Mouse (Mus musculus) stomach, embryonic 16.5 days (tissue): Measurements from ENCODE around the gene Fpr2. TPM values are rescaled to one million over a fixed set of nuclear protein-coding genes. Genes with fewer than 3 reads are reported as not detected.

Experiments used
- ATAC-seq: fragments of 200-750 bp; cut with Nextera tagmentation; 2 replicates; pipeline ENCODE4 v1.8.0; 2017; ENCODE audit warnings: moderate number of reproducible peaks, moderate TSS enrichment; ENCODE audit not compliant: insufficient read depth, low FRiP score
- H3K27ac ChIP-seq: fragments of 300-500 bp; sonication (generic); 2 replicates; pipeline ENCODE4 v1.5.1; 2014; ENCODE audit warnings: low read length
- H3K27me3 ChIP-seq: fragments of 300-500 bp; sonication (generic); 2 replicates; pipeline ENCODE4 v1.6.1; 2014; ENCODE audit warnings: low read length, control low read depth, mixed read lengths; ENCODE audit not compliant: control insufficient read depth, insufficient read depth
- H3K36me3 ChIP-seq: fragments of 300-500 bp; sonication (generic); 2 replicates; pipeline ENCODE4 v1.6.1; 2014; ENCODE audit warnings: low read length; ENCODE audit not compliant: control insufficient read depth, insufficient read depth
- H3K4me1 ChIP-seq: fragments of 300-500 bp; sonication (generic); 2 replicates; pipeline ENCODE4 v1.6.1; 2014; ENCODE audit warnings: low read length, control low read depth, mixed read lengths; ENCODE audit not compliant: control insufficient read depth, insufficient read depth
- H3K4me2 ChIP-seq: fragments of 300-500 bp; sonication (generic); 2 replicates; pipeline ENCODE4 v1.6.1; 2014; ENCODE audit warnings: low read depth, low read length, mixed read lengths
- H3K4me3 ChIP-seq: fragments of 300-500 bp; sonication (generic); replicated peaks from 2 replicates; pipeline ENCODE4 v1.5.1; 2014; ENCODE audit warnings: mild to moderate bottlenecking, low read length
- H3K9ac ChIP-seq: fragments of 300-500 bp; sonication (generic); 2 replicates; pipeline ENCODE4 v1.6.1; 2014; ENCODE audit warnings: low read length
- H3K9me3 ChIP-seq: fragments of 300-500 bp; sonication (generic); replicated peaks from 2 replicates; pipeline ENCODE4 v1.6.1; 2016; ENCODE audit warnings: low read length, control low read depth; ENCODE audit not compliant: control insufficient read depth
- WGBS: fragments of 180-500 bp; shearing (Covaris S2); extraction: QIAGEN DNeasy Blood & Tissue Kit; methylation state at CpG from one replicate; pipeline ENCODE4 v1.1.7; 2014; 5-methylcytosine and 5-hydroxymethylcytosine counted together
- polyA plus RNA-seq: library from polyadenylated mRNA; unstranded; fragments of >200 nt; fragmentation: Nextera tagmentation; extraction: Ambion mirVana; gene quantifications from 2 replicates; pipeline ENCODE4 v1.2.1, GENCODE M21; 2015

Fpr2 gene
- polyA plus RNA-seq, 1 experiment from 2014 or later: 2.2 TPM

DNA sequence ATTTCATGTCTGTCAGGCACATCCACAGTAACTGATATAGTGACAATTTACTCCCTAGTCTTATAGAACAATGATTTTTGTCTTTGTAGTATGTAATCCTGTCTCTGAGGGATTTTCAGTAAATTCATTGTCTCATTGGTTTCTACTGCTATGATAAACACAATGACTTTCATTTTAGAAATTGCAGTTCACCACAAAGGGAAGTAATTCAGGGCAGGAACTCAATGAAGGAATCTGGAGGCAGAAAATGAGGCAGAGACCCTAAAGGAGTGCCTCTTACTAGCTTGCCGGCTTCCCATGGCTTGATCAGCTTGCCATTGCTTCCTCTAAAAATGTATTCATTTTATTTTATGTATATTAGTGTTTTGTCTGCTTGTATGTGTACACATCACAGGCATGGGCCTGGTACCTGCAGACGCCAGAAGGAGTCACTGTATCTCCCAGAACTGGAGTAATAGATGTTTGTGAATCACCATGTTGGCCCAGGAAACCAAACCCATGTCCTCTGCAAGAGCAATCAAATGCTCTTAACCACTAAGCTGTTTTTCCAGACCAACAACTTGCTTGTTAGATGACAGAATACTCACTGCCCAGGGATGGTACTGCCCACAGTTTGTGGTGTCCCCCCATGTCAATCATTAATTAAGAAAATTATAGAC lies 16.6 kb upstream of the Fpr2 start:
- ATAC-seq: no peak
- Histone ChIP-seq H3K4me3 (no peak overlapping the region), H3K4me1 (no peaks in the 10 kb centered on the region), H3K36me3 (no peaks in the 10 kb centered on the region), H3K4me2 (no peak overlapping the region), H3K9me3 (0 out of 2 replicates have a peak, but pooled peaks cover 3% of the 10 kb centered on the region), H3K27ac (no peak overlapping the region), H3K27me3 (no peaks in the 10 kb centered on the region), H3K9ac (no peak overlapping the region)
- WGBS: 80% methylated on average over 2 of the region's 2 CpGs

- no peak for ATAC-seq
These were observed 15.9 kb upstream of the Fpr2 start for GRCm38 (mm10) chr17:17871697-17872096.

DNA sequence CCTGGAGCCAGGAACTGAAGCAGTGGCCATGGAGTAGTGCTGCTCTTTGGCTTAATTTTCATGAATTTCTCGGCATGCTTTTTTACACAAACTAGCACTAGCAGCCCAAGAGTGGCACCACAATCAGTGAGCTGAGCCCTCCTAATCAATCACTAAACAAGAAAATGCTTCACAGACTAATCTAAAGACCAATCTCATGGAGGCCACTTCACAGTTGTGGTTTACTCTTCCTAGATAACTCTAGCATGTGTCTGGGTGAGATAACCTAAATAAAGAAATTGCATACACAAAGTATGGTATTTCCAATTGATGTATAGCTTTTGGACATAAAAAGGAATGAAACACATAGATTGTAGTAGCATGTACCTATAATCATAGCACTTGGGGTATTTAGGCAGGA lies 8.3 kb upstream of the Fpr2 start:
- ATAC-seq: no peak
- Histone ChIP-seq H3K4me3 (no peak overlapping the region), H3K4me2 (no peak overlapping the region), H3K27me3 (no peaks in the 10 kb centered on the region), H3K4me1 (no peaks in the 10 kb centered on the region), H3K36me3 (no peaks in the 10 kb centered on the region), H3K9me3 (no peaks in the 10 kb centered on the region), H3K9ac (no peak overlapping the region), H3K27ac (no peak overlapping the region)
- WGBS: 59% methylated on average over 1 of the region's 1 CpGs

More at GRCm38 (mm10) chr17:17871697-17872096, 15.9 kb upstream of the Fpr2 start:
- Histone ChIP-seq H3K4me2 (no peak overlapping the region), H3K36me3 (no peaks in the 10 kb centered on the region), H3K9ac (no peak overlapping the region), H3K4me1 (no peaks in the 10 kb centered on the region), H3K9me3 (0 out of 2 replicates have a peak, but pooled peaks cover 3% of the 10 kb centered on the region), H3K4me3 (no peak overlapping the region), H3K27ac (no peak overlapping the region), H3K27me3 (no peaks in the 10 kb centered on the region)
- 85% methylated on average over 2 of the region's 2 CpGs for WGBS

GRCm38 (mm10) chr17:17882672-17883071 lies 5.0 kb upstream of the Fpr2 start:
- Histone ChIP-seq H3K27ac (no peak overlapping the region), H3K9ac (no peak overlapping the region), H3K36me3 (no peaks in the 10 kb centered on the region), H3K4me1 (no peaks in the 10 kb centered on the region), H3K9me3 (no peaks in the 10 kb centered on the region), H3K4me3 (no peak overlapping the region), H3K27me3 (no peaks in the 10 kb centered on the region), H3K4me2 (no peak overlapping the region)
- 66% methylated on average over 3 of the region's 3 CpGs for WGBS
- no peak for ATAC-seq

DNA sequence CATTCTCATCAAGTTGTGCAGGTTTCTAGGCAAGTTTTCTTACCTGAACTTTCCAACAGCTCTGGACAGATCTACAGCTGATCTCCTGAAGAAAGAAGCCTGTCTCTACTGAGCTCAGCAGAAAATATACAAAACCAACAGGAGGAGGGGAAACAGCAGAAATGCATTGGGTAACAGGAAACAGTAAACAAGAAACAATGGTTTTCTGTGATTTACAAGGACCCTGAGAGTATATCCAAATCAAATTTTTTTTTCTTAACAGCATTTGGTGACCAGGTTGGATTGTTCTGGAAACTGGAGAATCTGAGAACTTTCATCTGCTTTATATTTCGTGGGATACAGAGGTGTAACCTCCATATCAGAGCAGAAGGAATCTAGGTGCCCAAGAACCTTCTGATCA lies 3.8 kb upstream of the Fpr2 start, which contains the start of gene Fpr1:
Gene Fpr1, minus strand, starts transcription at position 101 of the 400 bp plus-strand sequence.
- Histone ChIP-seq H3K4me1 (no peaks in the 10 kb centered on the region), H3K27ac (no peak within 1 kb of the TSS), H3K36me3 (no peaks in the 10 kb centered on the region), H3K4me3 (no peak within 1 kb of the TSS), H3K4me2 (no peak within 1 kb of the TSS), H3K27me3 (no peaks in the 10 kb centered on the region), H3K9me3 (no peaks in the 10 kb centered on the region), H3K9ac (no peak within 1 kb of the TSS)
- no peak for ATAC-seq
- WGBS: 57% methylated on average over 1 of the region's 1 CpGs

- Histone ChIP-seq H3K4me2 (no peak overlapping the region), H3K4me3 (no peak overlapping the region), H3K9me3 (no peaks in the 10 kb centered on the region), H3K36me3 (no peaks in the 10 kb centered on the region), H3K27ac (no peak overlapping the region), H3K9ac (no peak overlapping the region), H3K4me1 (no peaks in the 10 kb centered on the region), H3K27me3 (no peaks in the 10 kb centered on the region)
- ATAC-seq: no peak
- 77% methylated on average over 2 of the region's 2 CpGs for WGBS
These were observed 2.3 kb downstream of the Fpr2 start for GRCm38 (mm10) chr17:17889732-17890425.

GRCm38 (mm10) chr17:17896039-17896438 lies 8.4 kb downstream of the Fpr2 start:
- Histone ChIP-seq H3K27ac (no peak overlapping the region), H3K9ac (no peak overlapping the region), H3K4me1 (no peaks in the 10 kb centered on the region), H3K9me3 (no peaks in the 10 kb centered on the region), H3K27me3 (no peaks in the 10 kb centered on the region), H3K36me3 (no peaks in the 10 kb centered on the region), H3K4me2 (no peak overlapping the region), H3K4me3 (no peak overlapping the region)
- no peak for ATAC-seq
- under 1% methylated on average over 4 of the region's 4 CpGs for WGBS

DNA sequence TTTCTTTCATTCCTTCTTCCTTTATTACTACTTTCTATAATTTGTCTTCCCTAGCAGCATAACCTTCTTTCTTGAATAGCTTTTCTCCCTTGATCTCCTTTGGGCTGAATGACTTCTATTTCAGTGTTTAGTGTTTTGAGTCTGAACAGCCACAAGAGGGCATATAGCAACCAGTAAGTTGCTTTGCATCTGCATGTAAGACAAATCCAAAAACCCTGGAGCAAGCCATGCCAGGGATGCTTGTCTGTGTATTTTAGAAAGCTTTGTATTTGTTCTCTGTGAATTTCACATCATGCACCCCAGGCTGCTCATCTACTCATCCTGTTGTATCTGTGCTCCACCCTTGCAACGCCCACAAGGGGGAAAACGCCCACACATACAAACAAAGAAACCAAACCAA lies 11.6 kb downstream of the Fpr2 start:
- H3K27ac ChIP-seq: no peak overlapping the region
- WGBS: 88% methylated on average over 2 of the region's 2 CpGs
- no peaks in the 10 kb centered on the region for H3K4me1 ChIP-seq
- H3K36me3 ChIP-seq: no peaks in the 10 kb centered on the region
- H3K27me3 ChIP-seq: no peaks in the 10 kb centered on the region
- no peak overlapping the region for H3K9ac ChIP-seq
- no peak for ATAC-seq
- H3K4me2 ChIP-seq: no peak overlapping the region
- H3K9me3 ChIP-seq: no peaks in the 10 kb centered on the region
- no peak overlapping the region for H3K4me3 ChIP-seq

- no peak overlapping the region for H3K9ac ChIP-seq
- no peaks in the 10 kb centered on the region for H3K9me3 ChIP-seq
- no peaks in the 10 kb centered on the region for H3K27me3 ChIP-seq
- no peak overlapping the region for H3K4me2 ChIP-seq
- H3K4me3 ChIP-seq: no peak overlapping the region
- WGBS: 71% methylated on average over 1 of the region's 1 CpGs
- H3K36me3 ChIP-seq: no peaks in the 10 kb centered on the region
- no peak overlapping the region for H3K27ac ChIP-seq
- no peak for ATAC-seq
- H3K4me1 ChIP-seq: no peaks in the 10 kb centered on the region
These were observed 13.1 kb downstream of the Fpr2 start for GRCm38 (mm10) chr17:17900768-17901167.
